Mouse (Mus musculus) neutrophil, adult 83 days (primary cell): ENCODE data around the gene Naa40. TPM values are rescaled to one million over a fixed set of nuclear protein-coding genes. Genes with fewer than 3 reads are reported as not detected.

Experiments used
- total RNA-seq, 2 experiments: library from RNA; stranded (reverse); gene quantifications; one replicate each; pipeline ENCODE4 v1.2.4; 2023

Gene Naa40
- 10 to 100 TPM; 24.4 to 25.9 TPM for total RNA-seq

DNA sequence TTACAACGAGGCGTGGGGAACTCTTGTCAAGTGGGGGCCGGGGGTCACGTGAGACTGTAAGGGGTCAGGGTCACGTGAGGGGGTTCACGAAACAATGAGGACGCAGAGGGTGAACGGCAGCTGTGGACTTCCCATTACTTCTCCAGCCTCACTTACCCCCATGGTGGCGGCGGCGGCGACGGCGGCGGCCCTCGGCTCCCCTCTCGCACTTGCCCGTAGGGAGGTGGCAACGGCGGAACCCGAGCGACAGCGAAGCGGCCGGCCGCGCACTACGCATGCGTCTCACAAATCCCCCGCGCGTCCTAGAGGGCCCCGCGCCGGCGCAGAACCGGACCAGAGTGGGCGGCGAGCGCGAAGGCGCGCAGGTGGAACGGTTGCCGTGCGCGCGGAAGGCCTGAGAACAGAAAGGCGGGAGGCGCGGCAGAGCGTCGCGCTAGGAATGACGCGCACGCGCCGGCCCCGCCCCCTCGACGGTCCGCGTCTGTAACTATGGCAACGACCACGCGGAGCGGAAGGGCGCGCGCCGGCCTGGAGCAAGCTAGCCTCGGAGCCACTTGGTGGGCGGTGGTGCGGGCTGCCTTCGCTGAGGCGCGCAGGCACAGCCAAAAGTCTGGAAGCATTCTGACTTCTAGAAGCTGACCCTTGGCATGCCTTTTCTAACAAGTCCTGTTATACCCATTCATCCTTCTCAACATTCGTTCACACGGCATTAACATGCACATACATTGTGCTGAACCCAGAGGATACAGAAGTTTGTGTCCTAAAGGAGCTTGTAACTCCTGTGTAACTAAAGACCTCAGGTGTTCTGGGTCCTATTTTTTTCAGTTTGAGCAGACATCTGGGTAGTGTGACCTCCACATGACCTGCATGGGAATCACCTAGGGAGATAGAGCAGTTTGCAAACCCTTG is at the start of gene Naa40:
Gene Naa40, minus strand, starts transcription at position 402 of the 909 bp plus-strand sequence.

DNA sequence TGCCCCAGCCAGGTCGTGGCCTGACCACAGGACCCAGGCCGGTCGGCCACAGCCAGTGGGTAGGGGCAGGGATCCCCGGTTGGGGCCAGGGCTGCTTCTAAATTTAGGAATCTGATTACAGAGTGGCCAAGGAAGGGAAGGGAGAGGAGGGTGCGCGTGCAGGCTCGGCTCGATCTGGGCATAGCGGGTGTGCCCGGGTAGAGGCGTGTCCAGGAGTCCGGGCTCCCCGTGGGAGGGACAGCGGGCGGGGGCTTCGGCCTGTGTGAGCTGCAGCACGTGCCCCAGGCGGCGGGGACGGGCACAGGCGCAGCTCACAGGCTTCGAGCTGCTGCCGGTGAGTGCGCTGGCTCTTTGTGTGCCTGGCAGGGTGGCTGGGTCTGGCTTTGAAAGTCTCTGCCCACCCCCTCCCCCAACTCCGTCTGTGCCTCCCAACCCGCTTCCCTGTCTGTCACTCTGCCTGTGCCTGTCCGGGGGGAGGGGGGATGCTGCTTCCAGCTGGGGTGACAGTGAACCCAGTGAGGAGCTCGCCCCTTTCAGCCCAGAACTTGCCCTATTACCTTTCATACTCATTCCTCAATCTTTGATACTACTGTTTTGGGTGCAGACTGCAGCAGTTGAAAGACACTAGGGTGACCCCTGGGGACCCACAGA is 26.2 kb upstream of the Naa40 start, which contains the start of gene Rcor2:
Gene Rcor2, plus strand, starts transcription at position 235 of the 651 bp plus-strand sequence.

DNA sequence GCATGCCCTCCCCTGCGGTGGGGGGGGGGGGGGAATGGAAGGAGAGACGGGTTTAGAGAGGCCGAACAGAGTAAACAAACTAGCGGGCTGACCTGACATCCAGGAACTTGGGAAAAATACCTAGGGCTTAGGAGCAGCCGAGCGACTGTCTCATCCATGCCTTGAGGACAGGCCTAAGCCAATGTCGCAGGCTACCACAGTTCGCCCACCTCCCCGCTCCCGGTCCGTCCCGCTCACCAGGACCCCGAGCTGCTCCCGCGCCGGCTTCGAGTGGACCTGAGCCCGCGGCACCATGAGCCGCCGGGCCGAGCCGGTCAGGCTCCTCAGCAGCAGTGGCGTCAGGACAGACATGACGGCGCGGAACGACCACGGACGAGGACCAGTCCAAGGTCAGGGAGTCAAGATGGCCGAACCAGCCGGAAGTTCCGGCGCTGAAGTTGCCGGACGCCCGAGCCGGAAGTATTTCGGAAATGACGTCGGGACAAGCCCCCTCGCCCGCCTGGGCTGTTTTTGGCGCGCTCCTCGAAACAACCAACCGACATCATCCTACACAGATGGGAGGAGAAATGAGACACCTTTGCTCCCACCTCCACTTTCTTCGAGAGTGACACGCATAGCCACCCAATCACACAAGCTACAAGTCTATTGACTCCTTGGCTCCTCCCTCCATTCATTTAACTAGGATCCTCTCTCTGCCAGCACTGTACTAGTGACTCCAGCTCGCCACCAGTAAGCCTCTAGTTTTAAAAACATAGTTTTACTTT is 23.6 kb downstream of the Naa40 start, which contains the start of gene Cox8a:
Gene Cox8a, minus strand, starts transcription at position 455 of the 764 bp plus-strand sequence.

DNA sequence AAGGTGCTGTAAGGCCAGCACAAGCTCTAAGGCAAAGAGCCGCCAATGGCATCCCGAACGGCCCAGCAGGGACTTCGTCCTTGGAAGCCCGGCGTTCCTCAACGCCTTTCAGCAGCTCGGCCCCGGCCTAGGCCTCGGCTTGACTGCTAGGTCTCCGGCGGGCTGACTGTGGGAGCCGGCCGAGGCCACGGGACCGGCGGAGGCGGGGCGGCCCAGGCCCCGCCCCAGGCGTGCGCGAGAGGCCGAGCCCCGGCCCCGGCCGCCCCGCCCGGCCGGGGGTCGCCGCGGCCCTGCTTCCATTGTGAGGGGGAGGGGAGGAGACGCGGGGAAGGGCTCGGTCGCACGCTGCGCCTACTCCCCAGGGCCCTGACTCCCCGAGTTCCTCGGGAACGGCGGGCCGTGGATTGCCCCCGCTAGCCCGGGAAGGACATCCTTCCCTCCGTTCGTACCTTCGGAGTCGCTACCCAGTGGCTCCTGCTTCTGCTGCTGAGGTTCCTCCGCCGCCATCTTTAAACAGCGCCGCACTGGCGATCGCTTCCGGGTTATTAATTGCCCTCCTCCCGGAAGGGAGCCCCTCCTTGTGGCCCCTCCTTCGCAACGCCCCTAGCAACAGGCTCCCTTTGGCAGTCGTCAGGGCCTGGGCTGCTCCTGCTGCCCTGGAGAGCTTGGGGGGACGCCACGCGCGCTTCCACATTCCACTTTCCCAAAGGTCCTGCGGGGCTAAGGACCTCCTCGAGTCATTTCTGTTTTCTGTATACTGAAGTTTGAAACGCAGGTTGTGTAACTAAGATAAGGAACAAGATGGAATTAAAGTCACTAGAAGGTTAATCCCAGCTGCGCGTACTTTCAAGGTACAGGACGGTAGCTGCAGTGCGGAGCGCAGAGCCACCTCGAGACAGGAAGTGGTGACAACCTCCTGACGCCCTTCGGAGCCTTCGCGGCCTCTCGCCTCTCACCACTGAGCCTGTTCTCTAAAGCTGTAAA is 34.9 kb downstream of the Naa40 start, which contains the start of gene Otub1:
Gene Otub1, minus strand, starts transcription at position 564 of the 984 bp plus-strand sequence.

Other genes starting within 250 kb of the Naa40 start
- gene Dnajc4, start 248.6 kb downstream of the Naa40 start, total RNA-seq, result 10 to 100 TPM; 23.5 to 25.0 TPM
- gene Nudt22, start 245.1 kb downstream of the Naa40 start, total RNA-seq, result 10 to 100 TPM; 16.1 to 19.1 TPM
- gene Trpt1, start 245.1 kb downstream of the Naa40 start, total RNA-seq, result 1 to 10 TPM; 1.3 to 1.9 TPM
- gene Fermt3, start 221.7 kb downstream of the Naa40 start, total RNA-seq, result 100 to 1,000 TPM; 229 to 231 TPM
- gene Stip1, start 201.2 kb downstream of the Naa40 start, total RNA-seq, result 10 to 100 TPM; 54.3 to 64.7 TPM
- 1 to 10 TPM; 2.9 to 5.0 TPM for gene Macrod1, start 184.4 kb downstream of the Naa40 start, total RNA-seq
- gene Flrt1, start 135.5 kb downstream of the Naa40 start, total RNA-seq, result not detected
- gene Otub1, start 34.9 kb downstream of the Naa40 start, total RNA-seq, result 10 to 100 TPM; 62.1 to 70.6 TPM
- 100 to 1,000 TPM; 332 to 337 TPM for gene Cox8a, start 23.6 kb downstream of the Naa40 start, total RNA-seq
- gene Rcor2, start 26.1 kb upstream of the Naa40 start, total RNA-seq, result under 1 TPM; 0.73 to 0.85 TPM
- 100 to 1,000 TPM; 161 to 187 TPM for gene Mark2, start 100.7 kb upstream of the Naa40 start, total RNA-seq
- 10 to 100 TPM in 1 of 2 experiments, 1 to 10 TPM in 1; 9.8 to 12.1 TPM for gene Spindoc, start 141.8 kb upstream of the Naa40 start, total RNA-seq
- 1 to 10 TPM; 2.4 to 2.7 TPM for gene 2700081O15Rik, start 176.4 kb upstream of the Naa40 start, total RNA-seq
- 100 to 1,000 TPM; 145 to 149 TPM for gene Rtn3, start 242.1 kb upstream of the Naa40 start, total RNA-seq